ENCODE assay signal across 8 mouse cellular contexts in genomic region chr12:75818453-75819434, GRCm38 (mm10). TPM values are rescaled to one million over a fixed set of nuclear protein-coding genes. Genes with fewer than 3 reads are reported as not detected.
DNase-seq lines count a peak whose midpoint lies in the region; ATAC-seq lines count a peak whose summit lies in the region.

No protein-coding gene starts in this region.

- peak overlapping the region; percentile 85 for H3K27ac ChIP-seq in hindbrain, embryonic 13.5 days

- under 1% methylated on average over 91 of the region's 93 CpGs for WGBS in hindbrain, embryonic 13.5 days

- no peaks in the 10 kb centered on the region for H3K9me3 ChIP-seq in hindbrain, embryonic 13.5 days

- peak overlapping the region; percentile 93 for H3K9ac ChIP-seq in hindbrain, embryonic 13.5 days

- peak overlapping the region; percentile 93 for H3K4me3 ChIP-seq in hindbrain, embryonic 13.5 days

- H3K27me3 ChIP-seq in hindbrain, embryonic 13.5 days, result peaks cover 11% of the 10 kb centered on the region

- peak; percentile 78 for ATAC-seq in hindbrain, embryonic 13.5 days (ENCODE audit: low FRiP score)

- DNase-seq in ZHBTc4 (ENCODE audit: low read depth, low spot score), result peak; percentile 74
- peak; percentile 62 to 69 for DNase-seq in cerebellum, postnatal 10 days
- peak; percentile 35 for DNase-seq in gastrocnemius, adult 18-20 months (ENCODE audit: low spot score)
- DNase-seq in left cerebral cortex, adult 18-20 months (ENCODE audit: low spot score in 2 of 2), result peak; percentile 35 to 43
- peak; percentile 78 to 82 for DNase-seq in lung, postnatal 4 days
- peak; percentile 38 for DNase-seq in right cerebral cortex, adult 18-20 months
- DNase-seq in urinary bladder, postnatal 36 days (ENCODE audit: low spot score in 2 of 2), result peak; percentile 62 to 77

- H3K36me3 ChIP-seq in hindbrain, embryonic 13.5 days, result no peaks in the 10 kb centered on the region

- H3K4me2 ChIP-seq in hindbrain, embryonic 13.5 days, result peak overlapping the region; percentile 83

- peaks cover 33% of the 10 kb centered on the region for H3K4me1 ChIP-seq in hindbrain, embryonic 13.5 days (replicated peaks)

RNA-seq across cellular contexts. Expression of gene Syne2, which starts 0.8 kb away (rescaled TPM):
- 10 to 100 TPM in 1 of 2 experiments, 1 to 10 TPM in 1; 9.1 to 13.9 TPM for total RNA-seq in gastrocnemius, adult 18-20 months (2021)
- 63.3 and 67.9 TPM in 2 replicates for polyA plus RNA-seq in hindbrain, embryonic 13.5 days (2015; fragmentation: Nextera tagmentation; extraction: Ambion mirVana)
- 10 to 100 TPM; 20.8 to 21.8 TPM for total RNA-seq in left cerebral cortex, adult 18-20 months (2021)

Comparison
In these comparisons a context has a peak if more than half of its experiments do, and no peak if none do; other contexts are left out.
1. Peak in every context shown above with its lines: DNase-seq, ATAC-seq, H3K4me3 ChIP-seq and H3K27ac ChIP-seq.